Mouse (Mus musculus) heart, embryonic 12.5 days (tissue): ENCODE measurements around the gene Ptcd2. TPM values are rescaled to one million over a fixed set of nuclear protein-coding genes. Genes with fewer than 3 reads are reported as not detected.

Experiments
- ATAC-seq: fragments of 200-750 bp; cut with Nextera tagmentation; 2 replicates; pipeline ENCODE4 v1.8.0; 2017; ENCODE audit warnings: moderate TSS enrichment, moderate library complexity; ENCODE audit not compliant: insufficient number of reproducible peaks, low FRiP score
- H3K27ac ChIP-seq: fragments of 300-500 bp; sonication (generic); 2 replicates; pipeline ENCODE4 v1.5.1; 2016; ENCODE audit warnings: mild to moderate bottlenecking, moderate library complexity; ENCODE audit not compliant: poor library complexity, severe bottlenecking
- H3K27me3 ChIP-seq: fragments of 300-500 bp; sonication (generic); replicated peaks from 2 replicates; pipeline ENCODE4 v1.6.1; 2016; ENCODE audit warnings: mild to moderate bottlenecking, moderate library complexity
- H3K36me3 ChIP-seq: fragments of 300-500 bp; sonication (generic); 2 replicates; pipeline ENCODE4 v1.6.1; 2016; ENCODE audit warnings: mild to moderate bottlenecking, moderate library complexity
- H3K4me1 ChIP-seq: fragments of 300-500 bp; sonication (generic); replicated peaks from 2 replicates; pipeline ENCODE4 v1.6.1; 2016; ENCODE audit warnings: mild to moderate bottlenecking
- H3K4me2 ChIP-seq: fragments of 300-500 bp; sonication (generic); 2 replicates; pipeline ENCODE4 v1.6.1; 2016; ENCODE audit warnings: mild to moderate bottlenecking, moderate library complexity
- H3K4me3 ChIP-seq: fragments of 300-500 bp; sonication (generic); 2 replicates; pipeline ENCODE4 v1.5.1; 2016; ENCODE audit warnings: mild to moderate bottlenecking
- H3K9ac ChIP-seq: fragments of 300-500 bp; sonication (generic); 2 replicates; pipeline ENCODE4 v1.6.1; 2016; ENCODE audit warnings: mild to moderate bottlenecking, moderate library complexity
- H3K9me3 ChIP-seq: fragments of 300-500 bp; sonication (generic); replicated peaks from 2 replicates; pipeline ENCODE4 v1.6.1; 2016; ENCODE audit warnings: mild to moderate bottlenecking, moderate library complexity
- WGBS: fragments of 180-500 bp; shearing (Covaris S2); methylation state at CpG from one replicate; pipeline ENCODE4 v1.1.7; 2016; 5-methylcytosine and 5-hydroxymethylcytosine counted together
- polyA plus RNA-seq: library from polyadenylated mRNA; unstranded; fragments of >200 nt; fragmentation: Nextera tagmentation; extraction: Ambion mirVana; gene quantifications from 2 replicates; pipeline ENCODE4 v1.2.1, GENCODE M21; 2016

Ptcd2 gene
- 56.0 and 56.3 TPM in 2 replicates for polyA plus RNA-seq

- peaks cover 44% of the 10 kb centered on the region for H3K36me3 ChIP-seq
- no peaks in the 10 kb centered on the region for H3K27me3 ChIP-seq
- ATAC-seq, result peak; percentile 96
- H3K9me3 ChIP-seq, result no peaks in the 10 kb centered on the region
- peak within 1 kb of the TSS; percentile 76 for H3K4me2 ChIP-seq
- WGBS, result 2% methylated on average over 39 of the region's 39 CpGs
- H3K27ac ChIP-seq, result peak within 1 kb of the TSS; percentile 75
- H3K9ac ChIP-seq, result peak within 1 kb of the TSS; percentile 80
- peak within 1 kb of the TSS; percentile 65 for H3K4me3 ChIP-seq
- H3K4me1 ChIP-seq, result peaks cover 21% of the 10 kb centered on the region
These were observed at the start of gene Ptcd2, which contains the start of gene Mrps27 for GRCm38 (mm10) chr13:99344599-99345575. Ptcd2 (minus strand) TSS chr13:99344705. Mrps27 (plus strand) TSS chr13:99344786.

- no peak overlapping the region for H3K27ac ChIP-seq
- no peak overlapping the region for H3K4me3 ChIP-seq
- peaks cover 27% of the 10 kb centered on the region for H3K4me1 ChIP-seq
- H3K4me2 ChIP-seq, result no peak overlapping the region
- no peak for ATAC-seq
- H3K36me3 ChIP-seq, result peaks cover 9% of the 10 kb centered on the region
- H3K27me3 ChIP-seq, result no peaks in the 10 kb centered on the region
- H3K9me3 ChIP-seq, result no peaks in the 10 kb centered on the region
- 75% methylated on average over 3 of the region's 3 CpGs for WGBS
- no peak overlapping the region for H3K9ac ChIP-seq
These were observed 48.6 kb upstream of the Ptcd2 start for GRCm38 (mm10) chr13:99393128-99393527.

- Histone ChIP-seq H3K4me2 (no peak overlapping the region), H3K4me3 (no peak overlapping the region), H3K27ac (no peak overlapping the region), H3K9ac (no peak overlapping the region), H3K4me1 (peaks cover 18% of the 10 kb centered on the region), H3K36me3 (peaks cover 7% of the 10 kb centered on the region), H3K9me3 (no peaks in the 10 kb centered on the region), H3K27me3 (no peaks in the 10 kb centered on the region)
- 77% methylated on average over 3 of the region's 3 CpGs for WGBS
- no peak for ATAC-seq
These were observed 46.9 kb upstream of the Ptcd2 start for GRCm38 (mm10) chr13:99391417-99391816.

GRCm38 (mm10) chr13:99387901-99388811 is 43.7 kb upstream of the Ptcd2 start:
- no peak overlapping the region for H3K27ac ChIP-seq
- H3K36me3 ChIP-seq, result peaks cover 16% of the 10 kb centered on the region
- H3K9me3 ChIP-seq, result no peaks in the 10 kb centered on the region
- no peak overlapping the region for H3K4me3 ChIP-seq
- ATAC-seq, result no peak
- no peak overlapping the region for H3K4me2 ChIP-seq
- no peak overlapping the region for H3K9ac ChIP-seq
- H3K27me3 ChIP-seq, result no peaks in the 10 kb centered on the region
- H3K4me1 ChIP-seq, result 0 out of 2 replicates have a peak, but pooled peaks cover 4% of the 10 kb centered on the region
- 83% methylated on average over 7 of the region's 7 CpGs for WGBS

- H3K4me1 ChIP-seq, result peaks cover 7% of the 10 kb centered on the region
- WGBS, result 90% methylated on average over 7 of the region's 7 CpGs
- ATAC-seq, result no peak
- H3K9ac ChIP-seq, result no peak overlapping the region
- no peaks in the 10 kb centered on the region for H3K27me3 ChIP-seq
- H3K36me3 ChIP-seq, result peaks cover 20% of the 10 kb centered on the region
- no peak overlapping the region for H3K4me2 ChIP-seq
- no peak overlapping the region for H3K4me3 ChIP-seq
- no peak overlapping the region for H3K27ac ChIP-seq
- H3K9me3 ChIP-seq, result no peaks in the 10 kb centered on the region
These were observed 41.8 kb upstream of the Ptcd2 start for GRCm38 (mm10) chr13:99386341-99386740.

- ATAC-seq, result no peak
- 96% methylated on average over 6 of the region's 6 CpGs for WGBS
- no peaks in the 10 kb centered on the region for H3K27me3 ChIP-seq
- H3K27ac ChIP-seq, result no peak overlapping the region
- H3K9me3 ChIP-seq, result no peaks in the 10 kb centered on the region
- peaks cover 21% of the 10 kb centered on the region for H3K36me3 ChIP-seq
- H3K4me2 ChIP-seq, result no peak overlapping the region
- no peak overlapping the region for H3K9ac ChIP-seq
- peaks cover 7% of the 10 kb centered on the region for H3K4me1 ChIP-seq
- no peak overlapping the region for H3K4me3 ChIP-seq
These were observed 41.4 kb upstream of the Ptcd2 start for GRCm38 (mm10) chr13:99385911-99386310.

GRCm38 (mm10) chr13:99384555-99385203 is 40.2 kb upstream of the Ptcd2 start:
- H3K4me1 ChIP-seq, result peaks cover 7% of the 10 kb centered on the region
- no peak overlapping the region for H3K4me2 ChIP-seq
- no peaks in the 10 kb centered on the region for H3K9me3 ChIP-seq
- peaks cover 20% of the 10 kb centered on the region for H3K36me3 ChIP-seq
- no peak overlapping the region for H3K9ac ChIP-seq
- WGBS, result 65% methylated on average over 7 of the region's 7 CpGs
- no peak overlapping the region for H3K4me3 ChIP-seq
- 0 out of 2 replicates have a peak overlapping the region, but pooled peaks have one; percentile 25 for H3K27ac ChIP-seq
- no peaks in the 10 kb centered on the region for H3K27me3 ChIP-seq
- ATAC-seq, result no peak

GRCm38 (mm10) chr13:99382373-99382772 is 37.9 kb upstream of the Ptcd2 start:
- H3K4me1 ChIP-seq, result peaks cover 11% of the 10 kb centered on the region
- H3K9ac ChIP-seq, result no peak overlapping the region
- 24% methylated on average over 6 of the region's 6 CpGs for WGBS
- H3K27ac ChIP-seq, result no peak overlapping the region
- no peak for ATAC-seq
- no peaks in the 10 kb centered on the region for H3K9me3 ChIP-seq
- peaks cover 29% of the 10 kb centered on the region for H3K36me3 ChIP-seq
- no peak overlapping the region for H3K4me3 ChIP-seq
- H3K27me3 ChIP-seq, result no peaks in the 10 kb centered on the region
- no peak overlapping the region for H3K4me2 ChIP-seq

- H3K4me2 ChIP-seq, result no peak overlapping the region
- ATAC-seq, result no peak
- WGBS, result 94% methylated on average over 1 of the region's 1 CpGs
- H3K27me3 ChIP-seq, result no peaks in the 10 kb centered on the region
- peaks cover 7% of the 10 kb centered on the region for H3K4me1 ChIP-seq
- H3K27ac ChIP-seq, result no peak overlapping the region
- no peak overlapping the region for H3K9ac ChIP-seq
- no peaks in the 10 kb centered on the region for H3K9me3 ChIP-seq
- H3K36me3 ChIP-seq, result peaks cover 17% of the 10 kb centered on the region
- no peak overlapping the region for H3K4me3 ChIP-seq
These were observed 33.7 kb upstream of the Ptcd2 start for GRCm38 (mm10) chr13:99378223-99378622.

- Histone ChIP-seq H3K27me3 (no peaks in the 10 kb centered on the region), H3K9me3 (no peaks in the 10 kb centered on the region), H3K27ac (no peak overlapping the region), H3K4me2 (no peak overlapping the region), H3K4me3 (no peak overlapping the region), H3K4me1 (0 out of 2 replicates have a peak, but pooled peaks cover 4% of the 10 kb centered on the region), H3K36me3 (peaks cover 18% of the 10 kb centered on the region), H3K9ac (no peak overlapping the region)
- no peak for ATAC-seq
- 63% methylated on average over 6 of the region's 6 CpGs for WGBS
These were observed 32.5 kb upstream of the Ptcd2 start for GRCm38 (mm10) chr13:99377055-99377454.
